Mouse (Mus musculus): ENCODE data around the gene Papss1.

The Papss1 gene

GRCm38 (mm10) chr3:131631318-131631870 lies 66.8 kb downstream of the Papss1 start:
- DNase-seq (ENCODE audit: extremely low spot score): no peak

- no peak for DNase-seq (ENCODE audit: extremely low spot score)
Observed at GRCm38 (mm10) chr3:131634091-131634490, 69.5 kb downstream of the Papss1 start.

- DNase-seq (ENCODE audit: extremely low spot score): no peak
Observed at GRCm38 (mm10) chr3:131636126-131636525, 71.6 kb downstream of the Papss1 start.

GRCm38 (mm10) chr3:131637008-131637407 lies 72.4 kb downstream of the Papss1 start:
- DNase-seq (ENCODE audit: extremely low spot score): no peak

- peak; percentile 39 for DNase-seq (ENCODE audit: extremely low spot score)
Observed at GRCm38 (mm10) chr3:131637664-131638063, 73.1 kb downstream of the Papss1 start.

- DNase-seq (ENCODE audit: extremely low spot score): no peak
Observed at GRCm38 (mm10) chr3:131638216-131638615, 73.6 kb downstream of the Papss1 start.

GRCm38 (mm10) chr3:131642681-131643292 lies 78.2 kb downstream of the Papss1 start:
- no peak for DNase-seq (ENCODE audit: extremely low spot score)

- DNase-seq (ENCODE audit: extremely low spot score): no peak
Observed at GRCm38 (mm10) chr3:131645203-131645602, 80.6 kb downstream of the Papss1 start.

GRCm38 (mm10) chr3:131654366-131654765 lies 89.8 kb downstream of the Papss1 start:
- DNase-seq (ENCODE audit: extremely low spot score): no peak

GRCm38 (mm10) chr3:131656032-131656431 lies 91.5 kb downstream of the Papss1 start:
- no peak for DNase-seq (ENCODE audit: extremely low spot score)

- no peak for DNase-seq (ENCODE audit: extremely low spot score)
Observed at GRCm38 (mm10) chr3:131660126-131660525, 95.6 kb downstream of the Papss1 start.

- DNase-seq (ENCODE audit: extremely low spot score): no peak
Observed at GRCm38 (mm10) chr3:131660629-131661028, 96.1 kb downstream of the Papss1 start.

GRCm38 (mm10) chr3:131662589-131663148 lies 98.1 kb downstream of the Papss1 start:
- no peak for DNase-seq (ENCODE audit: extremely low spot score)

GRCm38 (mm10) chr3:131669910-131670309 lies 105.3 kb downstream of the Papss1 start:
- DNase-seq (ENCODE audit: extremely low spot score): no peak

- DNase-seq (ENCODE audit: extremely low spot score): no peak
Observed at GRCm38 (mm10) chr3:131686106-131686505, 121.5 kb downstream of the Papss1 start.

- no peak for DNase-seq (ENCODE audit: extremely low spot score)
Observed at GRCm38 (mm10) chr3:131689949-131690348, 125.4 kb downstream of the Papss1 start.

GRCm38 (mm10) chr3:131690543-131690942 lies 126.0 kb downstream of the Papss1 start:
- no peak for DNase-seq (ENCODE audit: extremely low spot score)

GRCm38 (mm10) chr3:131691202-131691601 lies 126.6 kb downstream of the Papss1 start:
- no peak for DNase-seq (ENCODE audit: extremely low spot score)
